Mouse (Mus musculus): ENCODE data around the gene Bnc2.

- TF ChIP-seq CTCF (IDR thresholded peaks at IDR 0.05; ENCODE audit: borderline replicate concordance, insufficient read depth, low read depth, low read length) (no peak), POLR2A (IDR thresholded peaks at IDR 0.05; ENCODE audit: borderline replicate concordance, insufficient read depth, low read length) (no peak)
Observed at GRCm38 (mm10) chr4:84668226-84668625, 6.8 kb downstream of the Bnc2 start.

All from cerebellum, adult 2 months (tissue).